Mouse (Mus musculus) left cerebral cortex, adult 9 months (tissue): ENCODE results near the gene Inpp4a.

ENCODE experiments used
- DNase-seq, 2 experiments: peaks; one replicate each; pipeline ENCODE4 v3.0.0; 2022; ENCODE audit warnings: low spot score in 2 of 2

Inpp4a gene

GRCm38 (mm10) chr1:37408678-37409077 lies 109.0 kb downstream of the Inpp4a start:
- DNase-seq: no peak

GRCm38 (mm10) chr1:37409647-37410046 lies 110.0 kb downstream of the Inpp4a start:
- no peak for DNase-seq

GRCm38 (mm10) chr1:37415394-37415793 lies 115.7 kb downstream of the Inpp4a start:
- no peak for DNase-seq

GRCm38 (mm10) chr1:37419420-37419819 lies 119.8 kb downstream of the Inpp4a start:
- DNase-seq: peak in 1 of 2 experiments; percentile 50

DNA sequence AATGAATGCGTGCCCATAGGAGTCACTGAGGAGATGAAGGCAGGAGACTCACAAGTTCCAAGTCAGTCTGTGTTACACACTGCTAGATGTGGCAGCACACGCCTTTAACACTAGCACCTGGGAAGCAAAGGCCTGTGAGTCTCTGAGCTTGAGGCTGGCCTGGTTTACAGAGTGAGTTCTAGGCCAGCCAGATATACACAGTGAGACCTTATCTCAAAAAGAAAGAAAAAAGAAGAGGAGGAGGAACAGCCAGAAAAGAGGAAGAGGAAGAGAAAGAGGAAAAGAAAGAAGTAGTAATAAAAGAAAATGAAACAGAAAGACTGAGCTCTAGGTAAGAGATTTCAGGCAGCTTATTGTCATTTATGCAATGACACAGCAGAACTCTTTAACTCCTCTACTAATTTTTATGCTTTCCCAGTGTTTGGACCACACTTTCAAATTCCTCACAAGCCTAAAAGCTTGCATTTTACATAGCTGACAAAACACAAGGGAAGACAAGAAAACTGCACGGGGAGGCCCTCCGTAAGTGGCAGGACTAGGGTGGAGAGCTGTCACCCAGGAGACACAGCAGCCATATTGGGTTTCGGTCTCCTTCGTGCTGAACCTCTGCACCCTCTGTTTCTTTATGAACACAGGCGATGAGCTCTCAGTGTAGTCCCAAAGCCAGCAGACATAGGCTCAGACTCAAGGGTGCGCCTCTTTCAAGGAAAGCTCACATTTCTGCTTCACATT lies 127.6 kb downstream of the Inpp4a start:
- DNase-seq: no peak

GRCm38 (mm10) chr1:37428911-37429310 lies 129.2 kb downstream of the Inpp4a start:
- DNase-seq: no peak

- DNase-seq: peak; percentile 83 to 94
These were observed 130.0 kb downstream of the Inpp4a start, which contains the start of the genes Coa5 and Unc50 for GRCm38 (mm10) chr1:37429366-37430296. TSS of gene Coa5 (minus strand) at chr1:37430103. TSS of gene Unc50 (plus strand) at chr1:37430139.

GRCm38 (mm10) chr1:37430297-37430840 lies 130.7 kb downstream of the Inpp4a start:
- DNase-seq: no peak

- DNase-seq: no peak
These were observed 136.8 kb downstream of the Inpp4a start for GRCm38 (mm10) chr1:37436419-37436818.

DNA sequence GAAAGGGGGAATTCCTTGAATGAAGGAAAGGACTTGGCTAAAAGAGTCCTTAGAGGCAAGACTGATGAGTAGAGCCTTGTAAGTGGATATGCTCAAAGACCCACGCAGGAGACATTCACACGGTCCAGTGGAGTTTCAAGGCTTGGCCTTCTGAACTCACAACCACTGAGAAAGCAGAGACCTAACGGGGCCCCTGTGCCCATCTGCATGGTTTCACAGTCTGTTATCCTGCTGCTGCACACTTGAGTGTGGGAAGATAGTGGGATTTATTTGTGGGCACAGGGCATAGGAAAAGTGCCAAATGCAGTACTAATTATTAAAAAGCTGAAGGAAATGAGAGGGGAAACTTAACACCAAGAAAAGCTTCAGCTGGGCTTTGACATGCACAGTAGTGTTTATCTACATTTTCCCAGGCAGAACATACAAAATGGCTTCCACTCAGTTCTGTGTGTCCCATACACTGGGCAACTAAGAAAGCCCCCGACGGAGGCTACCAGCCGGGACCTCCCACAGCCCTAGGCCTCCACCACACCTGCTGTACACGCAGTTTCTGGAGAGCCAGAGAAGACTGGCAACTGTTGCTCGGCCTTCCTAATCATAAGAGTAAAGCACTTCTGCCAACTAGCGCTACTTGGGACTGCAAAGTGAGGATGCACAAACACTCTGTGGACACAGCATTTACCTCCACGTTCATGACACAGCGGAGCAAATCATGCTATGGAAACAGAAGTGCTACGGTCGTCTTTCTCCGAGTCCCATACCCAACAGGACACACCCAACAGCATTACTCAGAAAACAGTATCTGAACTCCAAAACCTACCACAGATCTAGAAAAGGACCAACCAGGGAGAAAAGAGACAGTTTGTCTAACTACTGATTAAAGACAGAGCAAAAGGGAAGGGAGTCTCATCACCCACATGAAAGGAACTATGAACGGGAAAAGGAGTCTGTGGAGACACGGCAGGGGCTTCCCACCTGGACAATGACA lies 143.5 kb downstream of the Inpp4a start:
- DNase-seq: no peak

DNA sequence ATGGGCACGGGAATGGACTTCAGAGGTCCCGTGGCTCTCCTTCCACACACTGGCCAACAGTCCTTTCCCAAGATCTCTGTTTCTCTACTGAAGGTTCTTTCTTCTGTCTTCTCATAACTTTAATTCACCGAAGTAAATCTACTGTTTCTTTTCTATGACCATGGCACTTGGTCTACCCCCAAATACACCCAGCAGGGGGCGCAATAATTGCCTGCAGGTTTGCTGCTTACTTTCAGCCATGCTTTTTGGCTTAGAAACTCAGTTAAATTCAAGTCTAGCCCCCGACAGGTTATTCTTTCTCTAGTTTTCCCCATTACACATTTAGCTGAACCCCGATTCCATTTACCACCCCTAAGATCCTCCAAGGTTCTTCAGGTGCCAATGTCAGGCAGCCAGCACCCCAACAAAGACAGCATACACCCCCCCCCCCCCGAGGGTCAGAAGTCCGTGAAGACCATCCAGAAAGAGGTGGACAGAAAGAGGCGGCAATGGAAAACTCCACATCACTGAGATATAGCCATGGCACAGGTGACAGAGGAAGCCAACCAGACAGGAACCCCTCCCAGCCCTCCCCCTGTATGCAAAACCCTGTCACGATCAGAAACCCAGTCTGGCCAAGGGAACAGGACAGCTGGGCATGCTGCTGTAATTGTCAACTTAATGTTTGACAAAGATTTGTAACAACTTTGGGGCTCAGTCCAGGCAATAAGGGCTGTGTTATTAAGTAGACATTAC lies 148.9 kb downstream of the Inpp4a start:
- peak in 1 of 2 experiments; percentile 57 for DNase-seq

DNA sequence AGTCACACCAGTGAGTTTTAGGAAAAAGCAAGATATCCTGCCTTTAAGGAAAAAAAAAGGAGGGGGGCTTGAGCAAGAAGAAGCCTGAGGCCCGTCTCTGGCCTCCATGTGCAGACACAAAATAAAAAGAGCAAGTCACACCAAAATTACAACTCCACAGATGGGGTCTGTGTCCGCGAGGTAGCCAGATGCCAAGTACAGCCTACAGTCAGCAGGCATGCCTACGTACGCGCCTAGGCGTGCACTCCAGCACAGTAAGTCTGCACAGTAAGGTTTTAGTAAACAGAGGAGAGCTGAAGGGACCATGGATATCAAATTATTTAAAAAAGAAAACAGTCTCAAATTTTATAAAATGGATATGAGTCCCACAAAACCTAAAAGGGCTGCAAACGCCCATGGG lies 151.6 kb downstream of the Inpp4a start:
- no peak for DNase-seq

GRCm38 (mm10) chr1:37457546-37457945 lies 157.9 kb downstream of the Inpp4a start:
- DNase-seq: no peak
